Mouse (Mus musculus) E14TG2a.4 (cell line): Measurements from ENCODE around the gene Kdm4b.

Experiments
- CTCF ChIP-seq: conservative IDR thresholded peaks from 2 replicates; pipeline ENCODE4 v1.5.1; 2014; ENCODE audit warnings: low read length
- NANOG ChIP-seq: IDR thresholded peaks from 2 replicates; pipeline ENCODE4 v1.6.1; 2014; ENCODE audit warnings: borderline replicate concordance, low read length, mixed read lengths
- POU5F1 ChIP-seq: IDR thresholded peaks from 2 replicates; pipeline ENCODE4 v1.6.1; 2014; ENCODE audit warnings: low read length, borderline replicate concordance

DNA sequence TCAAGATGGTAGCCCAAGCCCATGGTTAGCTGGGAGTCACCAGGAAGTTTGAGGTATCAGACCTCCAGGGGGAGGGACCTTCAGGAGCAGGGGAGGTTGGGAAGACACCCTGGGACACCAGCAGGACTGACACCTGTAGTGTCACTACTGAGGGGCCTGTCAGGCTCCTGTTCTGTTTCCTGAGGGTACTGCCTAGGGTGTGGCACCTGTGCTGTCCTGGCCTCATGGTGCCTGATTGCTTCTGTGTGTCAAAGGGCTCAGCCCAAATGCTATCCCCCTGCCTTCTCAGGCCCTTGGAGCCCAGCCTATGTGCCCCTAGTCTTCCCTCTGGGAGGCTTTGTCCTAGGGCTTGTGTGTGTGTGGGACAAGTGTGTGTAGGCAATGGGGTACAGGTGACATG is 22.7 kb downstream of the Kdm4b start:
- TF ChIP-seq CTCF (no peak), NANOG (no peak), POU5F1 (no peak)
